Mouse (Mus musculus): ENCODE results near the gene Ppp4c.
"Not testable (repeated sequence)": the region's sequence is repeated elsewhere in the genome, so short reads cannot be mapped to it uniquely, and the experiment has no call there.

DNA sequence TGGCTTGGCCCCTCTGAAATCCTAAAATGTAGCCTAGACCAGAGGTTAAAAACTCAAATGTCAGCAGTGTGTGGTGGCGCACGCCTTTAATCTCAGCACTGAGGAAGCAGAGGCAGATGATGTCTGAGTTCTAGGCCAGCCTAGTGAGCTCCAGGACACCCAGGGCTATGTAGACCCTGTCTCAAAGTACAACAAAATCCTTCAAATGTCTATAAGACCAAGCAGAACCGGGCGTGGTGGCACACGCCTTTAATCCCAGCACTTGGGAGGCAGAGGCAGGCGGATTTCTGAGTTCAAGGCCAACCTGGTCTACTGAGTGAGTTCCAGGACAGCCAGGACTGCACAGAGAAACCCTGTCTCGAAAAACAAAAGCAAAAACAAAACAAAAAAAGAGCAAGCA, 13.2 kb downstream of the Ppp4c start:
- TF ChIP-seq CTCF (IDR thresholded peaks at IDR 0.05; ENCODE audit: low read depth, low read length); POLR2A (IDR thresholded peaks at IDR 0.05; ENCODE audit: borderline replicate concordance, low read depth, low read length): not testable (repeated sequence)
